Mouse (Mus musculus) limb, embryonic 11.5 days (tissue): ENCODE measurements around the gene Tmc2. TPM values are rescaled to one million over a fixed set of nuclear protein-coding genes. Genes with fewer than 3 reads are reported as not detected.

ENCODE experiments used
- ATAC-seq: fragments of 200-750 bp; cut with Nextera tagmentation; 2 replicates; pipeline ENCODE4 v1.8.0; 2017; ENCODE audit warnings: low read depth; ENCODE audit not compliant: insufficient number of reproducible peaks, low FRiP score, low TSS enrichment
- DNase-seq: peaks from one replicate; pipeline ENCODE4 v3.0.0-alpha.2; 2015; ENCODE audit warnings: low spot score
- H3K27ac ChIP-seq: fragments of 300-500 bp; sonication (generic); replicated peaks from 2 replicates; pipeline ENCODE4 v1.5.1; 2014; ENCODE audit warnings: low read depth, mild to moderate bottlenecking, low read length
- H3K27me3 ChIP-seq: fragments of 300-500 bp; sonication (generic); 2 replicates; pipeline ENCODE4 v1.6.1; 2014; ENCODE audit warnings: mild to moderate bottlenecking, low read length, mixed read lengths; ENCODE audit not compliant: control insufficient read depth, insufficient read depth
- H3K36me3 ChIP-seq: fragments of 300-500 bp; sonication (generic); 2 replicates; pipeline ENCODE4 v1.6.1; 2014; ENCODE audit warnings: mild to moderate bottlenecking, low read length, moderate library complexity, mixed read lengths; ENCODE audit not compliant: control insufficient read depth, insufficient read depth
- H3K4me1 ChIP-seq: fragments of 300-500 bp; sonication (generic); 2 replicates; pipeline ENCODE4 v1.6.1; 2014; ENCODE audit warnings: low read length, mixed read lengths; ENCODE audit not compliant: control insufficient read depth, insufficient read depth
- H3K4me2 ChIP-seq: fragments of 300-500 bp; sonication (generic); 2 replicates; pipeline ENCODE4 v1.6.1; 2014; ENCODE audit warnings: low read depth, mild to moderate bottlenecking, moderate library complexity; ENCODE audit not compliant: severe bottlenecking
- H3K4me3 ChIP-seq: fragments of 300-500 bp; sonication (generic); 2 replicates; pipeline ENCODE4 v1.5.1; 2014; ENCODE audit warnings: low read depth, low read length
- H3K9ac ChIP-seq: fragments of 300-500 bp; sonication (generic); 2 replicates; pipeline ENCODE4 v1.6.1; 2014; ENCODE audit warnings: mild to moderate bottlenecking, low read length
- H3K9me3 ChIP-seq: fragments of 300-500 bp; sonication (generic); 2 replicates; pipeline ENCODE4 v1.6.1; 2016; ENCODE audit warnings: low read length; ENCODE audit not compliant: control insufficient read depth
- WGBS: fragments of 180-500 bp; shearing (Covaris S2); extraction: QIAGEN DNeasy Blood & Tissue Kit; methylation state at CpG from one replicate; pipeline ENCODE4 v1.1.7; 2014; 5-methylcytosine and 5-hydroxymethylcytosine counted together
- polyA plus RNA-seq: library from polyadenylated mRNA; unstranded; fragments of >200 nt; fragmentation: Nextera tagmentation; extraction: Ambion mirVana; gene quantifications from 2 replicates; pipeline ENCODE4 v1.2.1, GENCODE M21; 2014

Tmc2 gene
- polyA plus RNA-seq, 1 experiment from 2014 or later = not detected

DNA sequence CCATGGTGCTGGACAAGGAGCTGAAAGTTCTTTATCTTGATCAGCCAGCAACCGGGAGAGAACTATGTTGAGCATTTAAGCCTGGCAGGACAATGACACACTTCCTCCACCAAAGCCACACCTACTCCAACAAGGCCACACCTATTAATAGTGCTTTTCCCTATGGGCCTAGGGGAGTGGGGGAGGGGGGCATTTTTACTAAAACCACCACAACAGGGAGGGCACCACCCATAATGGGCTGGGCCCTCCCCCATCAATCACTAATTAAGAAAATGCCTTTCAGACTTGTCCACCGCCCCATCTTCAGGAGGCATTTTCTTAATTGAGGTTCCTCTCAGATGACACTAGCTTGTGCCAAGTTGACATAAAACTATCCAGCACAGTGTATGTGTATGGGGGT lies 12.4 kb downstream of the Tmc2 start:
- Histone ChIP-seq H3K9me3 (no peaks in the 10 kb centered on the region), H3K4me3 (no peak overlapping the region), H3K36me3 (no peaks in the 10 kb centered on the region), H3K9ac (no peak overlapping the region), H3K4me1 (no peaks in the 10 kb centered on the region), H3K27ac (no peak overlapping the region), H3K4me2 (no peak overlapping the region), H3K27me3 (no peaks in the 10 kb centered on the region)
- ATAC-seq = no peak
- no peak for DNase-seq
- 82% methylated on average over 2 of the region's 2 CpGs for WGBS

DNA sequence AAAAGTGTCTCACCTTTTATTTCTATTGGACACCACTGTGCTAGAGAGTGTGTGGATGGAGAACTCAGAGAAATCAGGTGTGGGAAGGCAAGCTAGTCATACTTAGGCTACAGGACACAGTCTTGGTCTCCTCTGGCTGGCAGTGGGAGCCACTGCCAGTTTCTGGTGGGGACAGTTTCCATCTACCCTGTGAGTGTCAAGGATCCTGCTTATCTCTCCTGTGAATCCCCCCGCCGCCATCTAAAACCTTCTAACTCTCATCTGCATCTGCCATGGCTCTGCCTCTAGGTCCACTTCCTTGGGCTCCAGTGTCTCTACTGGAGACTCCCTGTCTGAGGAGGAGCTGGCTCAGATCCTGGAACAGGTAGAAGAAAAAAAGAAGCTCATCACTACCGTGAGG lies 13.0 kb downstream of the Tmc2 start:
- no peak overlapping the region for H3K4me3 ChIP-seq
- 90% methylated on average over 3 of the region's 3 CpGs for WGBS
- H3K9ac ChIP-seq = no peak overlapping the region
- H3K4me1 ChIP-seq = no peaks in the 10 kb centered on the region
- H3K4me2 ChIP-seq = no peak overlapping the region
- no peaks in the 10 kb centered on the region for H3K27me3 ChIP-seq
- no peaks in the 10 kb centered on the region for H3K36me3 ChIP-seq
- no peak overlapping the region for H3K27ac ChIP-seq
- no peaks in the 10 kb centered on the region for H3K9me3 ChIP-seq
- ATAC-seq = no peak
- DNase-seq = no peak

DNA sequence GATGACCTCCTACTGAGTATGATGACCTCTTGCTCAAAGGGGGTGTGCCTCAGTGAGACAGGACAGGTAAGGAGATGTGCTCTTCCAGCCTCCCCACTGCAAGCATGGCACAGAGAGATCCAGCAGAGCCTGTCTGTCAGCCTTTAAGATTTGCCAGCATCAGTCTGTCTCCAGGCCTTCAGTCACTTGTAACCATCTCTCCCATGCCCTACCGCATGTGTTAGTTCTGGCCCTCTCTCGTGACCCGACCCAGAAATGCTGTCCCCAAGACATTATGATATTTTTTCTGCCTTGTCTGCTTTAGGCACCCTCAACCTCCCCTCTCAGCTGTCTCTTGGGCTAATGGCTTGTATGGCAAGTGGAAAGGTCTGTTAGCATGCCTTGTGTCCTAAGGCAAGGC lies 14.6 kb downstream of the Tmc2 start:
- ATAC-seq (no peak), DNase-seq (no peak)
- Histone ChIP-seq H3K4me3 (no peak overlapping the region), H3K9ac (no peak overlapping the region), H3K36me3 (no peaks in the 10 kb centered on the region), H3K27ac (no peak overlapping the region), H3K9me3 (no peaks in the 10 kb centered on the region), H3K27me3 (no peaks in the 10 kb centered on the region), H3K4me1 (no peaks in the 10 kb centered on the region), H3K4me2 (no peak overlapping the region)
- WGBS = 99% methylated on average over 3 of the region's 3 CpGs

DNA sequence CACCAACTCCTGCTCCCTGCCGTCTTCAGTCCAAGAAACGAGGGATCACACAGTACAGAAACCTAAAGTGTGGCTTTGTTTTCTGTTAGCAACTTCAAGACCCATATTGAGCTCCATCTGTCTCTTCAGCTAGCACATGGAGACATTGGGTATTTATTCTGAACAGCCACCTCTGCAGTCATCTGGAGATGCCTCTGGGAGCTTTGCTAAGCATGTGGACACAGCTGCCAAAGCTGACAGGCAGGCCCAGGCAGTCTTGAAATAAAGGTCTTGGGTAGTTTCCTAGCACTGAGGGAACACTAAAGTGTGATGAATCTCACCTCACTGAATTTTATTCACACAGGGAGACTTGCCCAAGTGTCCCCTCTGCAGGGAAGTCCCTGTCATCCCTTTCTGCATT lies 16.6 kb downstream of the Tmc2 start:
- H3K4me1 ChIP-seq = no peaks in the 10 kb centered on the region
- WGBS = 81% methylated on average over 2 of the region's 2 CpGs
- no peaks in the 10 kb centered on the region for H3K9me3 ChIP-seq
- no peaks in the 10 kb centered on the region for H3K36me3 ChIP-seq
- no peak overlapping the region for H3K27ac ChIP-seq
- no peak for DNase-seq
- H3K4me2 ChIP-seq = no peak overlapping the region
- ATAC-seq = no peak
- H3K9ac ChIP-seq = no peak overlapping the region
- H3K4me3 ChIP-seq = no peak overlapping the region
- H3K27me3 ChIP-seq = no peaks in the 10 kb centered on the region

DNA sequence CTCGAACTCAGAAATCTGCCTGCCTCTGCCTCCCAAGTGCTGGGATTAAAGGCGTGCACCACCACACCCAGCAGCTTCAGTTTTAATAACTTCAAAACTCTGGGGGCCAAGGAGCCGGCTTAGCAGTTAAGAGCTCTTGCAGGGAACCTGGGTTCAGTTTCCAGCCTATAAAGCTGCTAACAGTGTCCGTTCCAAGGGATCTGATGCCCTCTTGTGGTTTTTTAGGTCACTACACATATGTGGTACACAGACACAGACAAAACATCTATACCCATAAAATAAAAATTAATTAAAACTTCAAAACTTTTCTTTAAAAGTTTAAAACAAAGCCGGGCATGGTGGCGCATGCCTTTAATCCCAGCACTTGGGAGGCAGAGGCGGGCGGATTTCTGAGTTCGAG lies 51.9 kb downstream of the Tmc2 start:
- Histone ChIP-seq H3K4me2 (no peak overlapping the region), H3K4me1 (no peaks in the 10 kb centered on the region), H3K27ac (no peak overlapping the region), H3K9me3 (no peaks in the 10 kb centered on the region), H3K36me3 (no peaks in the 10 kb centered on the region), H3K4me3 (no peak overlapping the region), H3K27me3 (no peaks in the 10 kb centered on the region), H3K9ac (no peak overlapping the region)
- ATAC-seq (no peak), DNase-seq (peak; percentile 31)
- WGBS = 45% methylated on average over 9 of the region's 9 CpGs

GRCm38 (mm10) chr2:130248226-130248625 lies 53.2 kb downstream of the Tmc2 start:
- Histone ChIP-seq H3K4me3 (no peak overlapping the region), H3K4me1 (no peaks in the 10 kb centered on the region), H3K4me2 (no peak overlapping the region), H3K9me3 (no peaks in the 10 kb centered on the region), H3K27ac (no peak overlapping the region), H3K9ac (no peak overlapping the region), H3K36me3 (no peaks in the 10 kb centered on the region), H3K27me3 (no peaks in the 10 kb centered on the region)
- ATAC-seq (no peak), DNase-seq (no peak)
- 82% methylated on average over 7 of the region's 7 CpGs for WGBS

GRCm38 (mm10) chr2:130256762-130257161 lies 61.8 kb downstream of the Tmc2 start:
- H3K9ac ChIP-seq = no peak overlapping the region
- H3K9me3 ChIP-seq = no peaks in the 10 kb centered on the region
- no peak for ATAC-seq
- no peaks in the 10 kb centered on the region for H3K27me3 ChIP-seq
- no peak overlapping the region for H3K4me3 ChIP-seq
- no peak overlapping the region for H3K4me2 ChIP-seq
- no peak for DNase-seq
- no peaks in the 10 kb centered on the region for H3K4me1 ChIP-seq
- H3K36me3 ChIP-seq = no peaks in the 10 kb centered on the region
- WGBS = 69% methylated on average over 4 of the region's 4 CpGs
- no peak overlapping the region for H3K27ac ChIP-seq

GRCm38 (mm10) chr2:130260822-130261221 lies 65.8 kb downstream of the Tmc2 start:
- Histone ChIP-seq H3K27ac (no peak overlapping the region), H3K9me3 (no peaks in the 10 kb centered on the region), H3K9ac (no peak overlapping the region), H3K36me3 (no peaks in the 10 kb centered on the region), H3K4me3 (no peak overlapping the region), H3K27me3 (no peaks in the 10 kb centered on the region), H3K4me1 (no peaks in the 10 kb centered on the region), H3K4me2 (no peak overlapping the region)
- WGBS = 87% methylated on average over 4 of the region's 4 CpGs
- DNase-seq (no peak), ATAC-seq (no peak)

GRCm38 (mm10) chr2:130261914-130262313 lies 66.9 kb downstream of the Tmc2 start:
- H3K4me3 ChIP-seq = no peak overlapping the region
- H3K9ac ChIP-seq = no peak overlapping the region
- no peak overlapping the region for H3K4me2 ChIP-seq
- H3K27me3 ChIP-seq = no peaks in the 10 kb centered on the region
- DNase-seq (no peak), ATAC-seq (no peak)
- no peak overlapping the region for H3K27ac ChIP-seq
- H3K4me1 ChIP-seq = no peaks in the 10 kb centered on the region
- no peaks in the 10 kb centered on the region for H3K9me3 ChIP-seq
- no peaks in the 10 kb centered on the region for H3K36me3 ChIP-seq
- 83% methylated on average over 2 of the region's 2 CpGs for WGBS
